Mouse (Mus musculus): ENCODE measurements around the gene Olfr211. TPM values are rescaled to one million over a fixed set of nuclear protein-coding genes. Genes with fewer than 3 reads are reported as not detected.

The Olfr211 gene
- total and polyA plus RNA-seq, 3 experiments, result not detected

DNA sequence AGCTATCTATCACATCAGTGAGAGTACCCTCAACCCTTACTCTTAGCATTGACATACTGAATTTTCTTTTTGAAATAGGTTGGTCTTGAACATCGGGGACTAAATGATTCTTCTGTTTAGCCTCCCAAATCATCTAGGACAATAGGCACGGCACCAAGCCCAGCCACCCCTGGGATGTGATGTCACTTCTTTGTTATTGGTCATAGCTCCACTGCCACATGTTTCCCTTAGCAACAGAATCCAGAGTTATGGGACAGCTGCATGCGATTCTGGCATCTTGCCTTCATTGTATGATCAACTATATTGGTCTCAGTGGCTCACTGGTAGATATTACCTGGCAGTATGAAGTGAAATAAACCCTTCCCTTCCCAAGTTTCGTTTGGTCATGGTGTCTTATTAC is 48.4 kb upstream of the Olfr211 start:
- no peaks in the 10 kb centered on the region for H3K9me3 ChIP-seq (replicated peaks; ENCODE audit: insufficient read depth, low read length)
- H3K79me2 ChIP-seq (ENCODE audit: control insufficient read depth, insufficient read depth, low read length, poor library complexity), result no peaks in the 10 kb centered on the region
- H3K36me3 ChIP-seq (ENCODE audit: control insufficient read depth in 1 of 2, insufficient read depth in 2 of 2, low read length in 2 of 2), result peaks cover 0 to 9% of the 10 kb centered on the region in 2 experiments; a peak in 2 of 4 replicates
- H3K27ac ChIP-seq (ENCODE audit: control insufficient read depth, low read depth, low read length), result no peak overlapping the region
- DNase-seq (ENCODE audit: low read depth, low spot score), result no peak
- no peaks in the 10 kb centered on the region for H3K27me3 ChIP-seq (ENCODE audit: control insufficient read depth in 1 of 2, insufficient read depth in 2 of 2, low read length in 2 of 2)
- peaks cover 7 to 8% of the 10 kb centered on the region in 2 experiments; a peak in 3 of 4 replicates for H3K4me1 ChIP-seq (ENCODE audit: control insufficient read depth in 1 of 2, insufficient read depth in 2 of 2, low read length in 2 of 2)
- H3K9ac ChIP-seq (ENCODE audit: control insufficient read depth, low read depth, low read length, poor library complexity, severe bottlenecking), result no peak overlapping the region
- H3K4me3 ChIP-seq (ENCODE audit: control insufficient read depth in 1 of 2, insufficient read depth in 1 of 2, low read depth in 2 of 2, low read length in 2 of 2), result no peak overlapping the region
- TF ChIP-seq JUND (IDR thresholded peaks at IDR 0.05; ENCODE audit: low read depth, low read length) (no peak), UBTF (IDR thresholded peaks at IDR 0.05; ENCODE audit: borderline replicate concordance, insufficient read depth, low read depth, low read length) (no peak), TAL1 (IDR thresholded peaks at IDR 0.05; ENCODE audit: low read length) (no peak), POLR2AphosphoS2 (IDR thresholded peaks at IDR 0.05; ENCODE audit: low read length) (no peak), GATA1 (IDR thresholded peaks at IDR 0.05; ENCODE audit: low read depth, low read length) (no peak), MXI1 (IDR thresholded peaks at IDR 0.05; ENCODE audit: low read depth, low read length) (no peak), USF2 (IDR thresholded peaks at IDR 0.05; ENCODE audit: borderline replicate concordance in 1 of 2, insufficient read depth in 1 of 2, low read depth in 1 of 2, low read length in 2 of 2) (no peak), ZNF384 (IDR thresholded peaks at IDR 0.05; ENCODE audit: low read depth, low read length) (no peak), ELF1 (IDR thresholded peaks at IDR 0.05; ENCODE audit: low read depth, low read length) (no peak), MAFK (IDR thresholded peaks at IDR 0.05; ENCODE audit: borderline replicate concordance, low read depth, low read length) (no peak), ZKSCAN1 (IDR thresholded peaks at IDR 0.05; ENCODE audit: low read depth, low read length) (no peak), ETS1 (IDR thresholded peaks at IDR 0.05; ENCODE audit: low read depth, low read length) (no peak), HCFC1 (IDR thresholded peaks at IDR 0.05; ENCODE audit: low read depth, low read length) (no peak), MYC (IDR thresholded peaks at IDR 0.05; ENCODE audit: low read depth, low read length) (no peak), MEF2A (IDR thresholded peaks at IDR 0.05; ENCODE audit: extremely low read depth, insufficient replicate concordance, low read depth, low read length, poor library complexity, severe bottlenecking) (no peak)

DNA sequence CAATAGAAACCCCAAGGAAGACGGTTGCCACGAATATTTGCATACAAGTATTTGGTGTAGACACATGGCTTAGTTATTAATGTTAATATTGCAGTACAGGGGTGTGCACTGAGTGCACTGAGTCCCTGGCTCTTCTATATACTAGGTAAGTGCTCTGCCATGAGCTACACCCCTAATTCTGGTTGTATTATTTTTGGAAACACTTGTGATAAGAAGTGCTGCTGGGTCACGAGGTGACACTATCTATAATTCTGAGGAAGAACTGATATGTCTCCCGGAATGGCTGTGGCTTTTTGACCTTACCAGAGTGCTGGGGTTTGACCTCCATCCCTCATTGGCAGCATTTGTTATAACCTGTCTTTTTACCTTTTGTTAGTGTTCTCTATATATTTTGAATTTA is 48.0 kb upstream of the Olfr211 start:
- H3K79me2 ChIP-seq (ENCODE audit: control insufficient read depth, insufficient read depth, low read length, poor library complexity), result no peaks in the 10 kb centered on the region
- TF ChIP-seq CHD1 (IDR thresholded peaks at IDR 0.05; ENCODE audit: low read depth, low read length) (no peak), RCOR1 (IDR thresholded peaks at IDR 0.05; ENCODE audit: low read depth, low read length) (no peak; the same call in 1 of the 2 replicates), USF2 (IDR thresholded peaks at IDR 0.05; ENCODE audit: borderline replicate concordance in 1 of 2, insufficient read depth in 1 of 2, low read depth in 1 of 2, low read length in 2 of 2) (0 out of 4 replicates have a peak, but pooled peaks of 1 of the 2 experiments have one; percentile 27), MEF2A (IDR thresholded peaks at IDR 0.05; ENCODE audit: extremely low read depth, insufficient replicate concordance, low read depth, low read length, poor library complexity, severe bottlenecking) (peak; percentile 95), EP300 (IDR thresholded peaks at IDR 0.05; ENCODE audit: low read depth in 1 of 2, low read length in 2 of 2) (peak in 1 of 2 experiments; percentile 57; a peak in 1 of 4 replicates), USF1 (IDR thresholded peaks at IDR 0.05; ENCODE audit: low read depth, low read length) (peak; percentile 81), GATA1 (IDR thresholded peaks at IDR 0.05; ENCODE audit: low read depth, low read length) (peak; percentile 62), BHLHE40 (IDR thresholded peaks at IDR 0.05; ENCODE audit: borderline replicate concordance, low read depth, low read length) (peak; percentile 69; the same call in 1 of the 2 replicates), KAT2A (conservative IDR thresholded peaks at IDR 0.05; ENCODE audit: low read depth, low read length) (no peak), ETS1 (IDR thresholded peaks at IDR 0.05; ENCODE audit: low read depth, low read length) (peak; percentile 56), ZC3H11A (IDR thresholded peaks at IDR 0.05; ENCODE audit: low read depth, low read length) (peak; percentile 2; the same call in 1 of the 2 replicates)

More for the DNA sequence above, 48.0 kb upstream of the Olfr211 start:
- peaks cover 0 to 9% of the 10 kb centered on the region in 2 experiments; a peak in 2 of 4 replicates for H3K36me3 ChIP-seq (ENCODE audit: control insufficient read depth in 1 of 2, insufficient read depth in 2 of 2, low read length in 2 of 2)
- H3K4me1 ChIP-seq (ENCODE audit: control insufficient read depth in 1 of 2, insufficient read depth in 2 of 2, low read length in 2 of 2), result peaks cover 7 to 8% of the 10 kb centered on the region in 2 experiments; a peak in 3 of 4 replicates
- no peak overlapping the region for H3K9ac ChIP-seq (ENCODE audit: control insufficient read depth, low read depth, low read length, poor library complexity, severe bottlenecking)
- H3K27me3 ChIP-seq (ENCODE audit: control insufficient read depth in 1 of 2, insufficient read depth in 2 of 2, low read length in 2 of 2), result no peaks in the 10 kb centered on the region
- no peak overlapping the region for H3K27ac ChIP-seq (ENCODE audit: control insufficient read depth, low read depth, low read length)
- H3K4me3 ChIP-seq (ENCODE audit: control insufficient read depth in 1 of 2, insufficient read depth in 1 of 2, low read depth in 2 of 2, low read length in 2 of 2), result no peak overlapping the region
- no peaks in the 10 kb centered on the region for H3K9me3 ChIP-seq (replicated peaks; ENCODE audit: insufficient read depth, low read length)
- DNase-seq (ENCODE audit: low read depth, low spot score), result no peak
